Mouse (Mus musculus): Measurements from ENCODE around the gene Dlx4. TPM values are rescaled to one million over a fixed set of nuclear protein-coding genes. Genes with fewer than 3 reads are reported as not detected.
A peak's percentile ranks its signal among the peaks of the same experiment; 100 is the strongest.

Gene Dlx4
- polyA plus RNA-seq, 1 experiment from 2014 or later: not detected

- H3K4me1 ChIP-seq (replicated peaks): peaks cover 18% of the 10 kb centered on the region
- WGBS: 15% methylated on average over 6 of the region's 6 CpGs
- no peaks in the 10 kb centered on the region for H3K9me3 ChIP-seq
- ATAC-seq (ENCODE audit: low FRiP score): no peak
- H3K4me2 ChIP-seq: no peak overlapping the region
- no peaks in the 10 kb centered on the region for H3K36me3 ChIP-seq
- peaks cover 75% of the 10 kb centered on the region for H3K27me3 ChIP-seq
- H3K9ac ChIP-seq: no peak overlapping the region
- H3K4me3 ChIP-seq: no peak overlapping the region
- no peak overlapping the region for H3K27ac ChIP-seq
Measured at GRCm38 (mm10) chr11:95137281-95137680, 8.8 kb downstream of the Dlx4 start.

- H3K9me3 ChIP-seq: no peaks in the 10 kb centered on the region
- no peak overlapping the region for H3K4me3 ChIP-seq
- no peak overlapping the region for H3K9ac ChIP-seq
- no peak overlapping the region for H3K27ac ChIP-seq
- no peaks in the 10 kb centered on the region for H3K36me3 ChIP-seq
- peaks cover 18% of the 10 kb centered on the region; the same call in 1 of the 2 replicates for H3K4me1 ChIP-seq (replicated peaks)
- 83% methylated on average over 6 of the region's 6 CpGs for WGBS
- peaks cover 66% of the 10 kb centered on the region for H3K27me3 ChIP-seq
- no peak overlapping the region for H3K4me2 ChIP-seq
- no peak for ATAC-seq (ENCODE audit: low FRiP score)
Measured at GRCm38 (mm10) chr11:95133321-95133720, 12.7 kb downstream of the Dlx4 start.

GRCm38 (mm10) chr11:95130668-95131252 lies 15.3 kb downstream of the Dlx4 start:
- no peak overlapping the region for H3K4me3 ChIP-seq
- H3K27ac ChIP-seq: no peak overlapping the region
- 77% methylated on average over 17 of the region's 17 CpGs for WGBS
- H3K27me3 ChIP-seq: peaks cover 62% of the 10 kb centered on the region
- H3K4me1 ChIP-seq (replicated peaks): peaks cover 15% of the 10 kb centered on the region
- no peaks in the 10 kb centered on the region for H3K36me3 ChIP-seq
- ATAC-seq (ENCODE audit: low FRiP score): no peak
- H3K9ac ChIP-seq: no peak overlapping the region
- no peak overlapping the region for H3K4me2 ChIP-seq
- H3K9me3 ChIP-seq: no peaks in the 10 kb centered on the region

- peaks cover 76% of the 10 kb centered on the region for H3K27me3 ChIP-seq
- WGBS: 59% methylated on average over 11 of the region's 11 CpGs
Measured at GRCm38 (mm10) chr11:95128359-95128758, 17.7 kb downstream of the Dlx4 start.

GRCm38 (mm10) chr11:95126272-95127245 lies 19.5 kb downstream of the Dlx4 start:
- Histone ChIP-seq H3K36me3 (no peaks in the 10 kb centered on the region), H3K9me3 (no peaks in the 10 kb centered on the region), H3K9ac (peak overlapping the region; percentile 51), H3K4me3 (peak overlapping the region; percentile 12; the same call in 1 of the 2 replicates), H3K4me2 (peak overlapping the region; percentile 36), H3K27me3 (peaks cover 89% of the 10 kb centered on the region), H3K4me1 (replicated peaks) (peaks cover 19% of the 10 kb centered on the region), H3K27ac (no peak overlapping the region)
- 3% methylated on average over 20 of the region's 20 CpGs for WGBS
- peak; percentile 71 for ATAC-seq (ENCODE audit: low FRiP score)

More at GRCm38 (mm10) chr11:95128359-95128758, 17.7 kb downstream of the Dlx4 start:
- H3K27ac ChIP-seq: no peak overlapping the region
- ATAC-seq (ENCODE audit: low FRiP score): no peak
- H3K4me1 ChIP-seq (replicated peaks): peaks cover 15% of the 10 kb centered on the region
- no peaks in the 10 kb centered on the region for H3K9me3 ChIP-seq
- H3K36me3 ChIP-seq: no peaks in the 10 kb centered on the region
- no peak overlapping the region for H3K4me2 ChIP-seq
- H3K4me3 ChIP-seq: no peak overlapping the region
- no peak overlapping the region for H3K9ac ChIP-seq

- Histone ChIP-seq H3K27me3 (peaks cover 94% of the 10 kb centered on the region), H3K27ac (no peak overlapping the region), H3K9me3 (no peaks in the 10 kb centered on the region), H3K4me1 (replicated peaks) (peaks cover 30% of the 10 kb centered on the region), H3K4me3 (no peak overlapping the region), H3K9ac (no peak overlapping the region), H3K36me3 (no peaks in the 10 kb centered on the region), H3K4me2 (no peak overlapping the region)
- no peak for ATAC-seq (ENCODE audit: low FRiP score)
- 25% methylated on average over 7 of the region's 7 CpGs for WGBS
Measured at GRCm38 (mm10) chr11:95125366-95125948, 20.6 kb downstream of the Dlx4 start.

GRCm38 (mm10) chr11:95122100-95122489 lies 24.0 kb downstream of the Dlx4 start:
- no peak overlapping the region for H3K4me2 ChIP-seq
- peaks cover 37% of the 10 kb centered on the region for H3K4me1 ChIP-seq (replicated peaks)
- H3K27ac ChIP-seq: no peak overlapping the region
- WGBS: 27% methylated on average over 6 of the region's 6 CpGs
- no peaks in the 10 kb centered on the region for H3K9me3 ChIP-seq
- no peaks in the 10 kb centered on the region for H3K36me3 ChIP-seq
- H3K9ac ChIP-seq: no peak overlapping the region
- no peak for ATAC-seq (ENCODE audit: low FRiP score)
- peaks cover 98% of the 10 kb centered on the region for H3K27me3 ChIP-seq
- H3K4me3 ChIP-seq: peak overlapping the region; percentile 43; the same call in 1 of the 2 replicates

GRCm38 (mm10) chr11:95121161-95122099 lies 24.6 kb downstream of the Dlx4 start:
- H3K9ac ChIP-seq: no peak overlapping the region
- no peak for ATAC-seq (ENCODE audit: low FRiP score)
- peak overlapping the region; percentile 43 for H3K4me3 ChIP-seq
- peaks cover 93% of the 10 kb centered on the region for H3K27me3 ChIP-seq
- H3K36me3 ChIP-seq: no peaks in the 10 kb centered on the region
- H3K9me3 ChIP-seq: no peaks in the 10 kb centered on the region
- peak overlapping the region; percentile 77 for H3K4me2 ChIP-seq
- WGBS: under 1% methylated on average over 55 of the region's 63 CpGs
- peaks cover 32% of the 10 kb centered on the region for H3K4me1 ChIP-seq (replicated peaks)
- H3K27ac ChIP-seq: no peak overlapping the region

GRCm38 (mm10) chr11:95120633-95121020 lies 25.4 kb downstream of the Dlx4 start:
- under 1% methylated on average over 21 of the region's 21 CpGs for WGBS
- Histone ChIP-seq H3K27ac (no peak overlapping the region), H3K4me2 (peak overlapping the region; percentile 77), H3K9me3 (no peaks in the 10 kb centered on the region), H3K36me3 (no peaks in the 10 kb centered on the region), H3K4me3 (peak overlapping the region; percentile 43), H3K4me1 (replicated peaks) (peaks cover 28% of the 10 kb centered on the region), H3K27me3 (peaks cover 85% of the 10 kb centered on the region), H3K9ac (peak overlapping the region; percentile 62; the same call in 1 of the 2 replicates)
- ATAC-seq (ENCODE audit: low FRiP score): no peak

- ATAC-seq (ENCODE audit: low FRiP score): peak; percentile 59
- H3K27ac ChIP-seq: no peak within 1 kb of the TSS
- H3K9ac ChIP-seq: peak within 1 kb of the TSS; percentile 62
- WGBS: 1% methylated on average over 52 of the region's 55 CpGs
- peaks cover 80% of the 10 kb centered on the region for H3K27me3 ChIP-seq
- H3K4me2 ChIP-seq: peak within 1 kb of the TSS; percentile 77
- H3K4me1 ChIP-seq (replicated peaks): peaks cover 28% of the 10 kb centered on the region
- H3K4me3 ChIP-seq: peak within 1 kb of the TSS; percentile 43
- no peaks in the 10 kb centered on the region for H3K36me3 ChIP-seq
- H3K9me3 ChIP-seq: no peaks in the 10 kb centered on the region
Measured at GRCm38 (mm10) chr11:95119990-95120632, 26.0 kb downstream of the Dlx4 start, which contains the start of gene Dlx3. TSS of gene Dlx3 (plus strand) at chr11:95120119.

GRCm38 (mm10) chr11:95118505-95118904 lies 27.6 kb downstream of the Dlx4 start:
- H3K36me3 ChIP-seq: no peaks in the 10 kb centered on the region
- no peak overlapping the region for H3K4me2 ChIP-seq
- peaks cover 28% of the 10 kb centered on the region for H3K4me1 ChIP-seq (replicated peaks)
- H3K9ac ChIP-seq: peak overlapping the region; percentile 8; the same call in 1 of the 2 replicates
- H3K27me3 ChIP-seq: peaks cover 68% of the 10 kb centered on the region
- no peak overlapping the region for H3K27ac ChIP-seq
- 5% methylated on average over 8 of the region's 8 CpGs for WGBS
- no peak for ATAC-seq (ENCODE audit: low FRiP score)
- no peaks in the 10 kb centered on the region for H3K9me3 ChIP-seq
- no peak overlapping the region for H3K4me3 ChIP-seq

Measured in hindbrain, embryonic 13.5 days (tissue).